Mouse (Mus musculus): ENCODE results near the gene Arsa.

DNA sequence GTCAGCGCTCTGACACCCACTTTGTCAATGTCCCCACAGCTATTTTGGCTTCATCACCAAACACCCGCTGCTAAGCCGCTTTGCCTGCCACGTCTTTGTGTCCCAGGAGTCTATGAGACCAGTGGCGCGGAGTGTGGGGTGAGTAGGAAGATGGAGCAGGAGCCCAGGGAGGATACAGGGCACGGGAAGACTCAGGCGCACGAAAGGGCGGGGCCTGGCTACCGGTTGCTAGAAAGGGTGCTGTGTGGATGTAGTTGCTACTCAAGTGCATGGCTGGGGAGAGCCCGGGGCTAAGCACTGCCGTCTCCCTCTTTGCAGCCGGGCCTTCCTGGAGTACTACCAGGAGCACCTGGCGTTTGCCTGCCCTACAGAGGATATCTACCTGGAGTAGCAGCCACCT is 15.9 kb downstream of the Arsa start:
- TF ChIP-seq CTCF (conservative IDR thresholded peaks at IDR 0.05; ENCODE audit: low read length) (no peak), NANOG (IDR thresholded peaks at IDR 0.05; ENCODE audit: borderline replicate concordance, low read length) (no peak)

Data from E14TG2a.4 (cell line).